Mouse (Mus musculus) forebrain, postnatal 0 days (tissue): ENCODE measurements around the gene Tmem145. TPM values are rescaled to one million over a fixed set of nuclear protein-coding genes. Genes with fewer than 3 reads are reported as not detected.

Experiments used
- ATAC-seq: fragments of 200-750 bp; cut with Nextera tagmentation; 2 replicates; pipeline ENCODE4 v1.8.0; 2017; ENCODE audit warnings: mild to moderate bottlenecking, moderate library complexity
- DNase-seq: peaks from one replicate; pipeline ENCODE4 v3.0.0-alpha.2; 2015
- H3K27ac ChIP-seq: fragments of 300-500 bp; sonication (generic); 2 replicates; pipeline ENCODE4 v1.5.1; 2014; ENCODE audit warnings: low read depth, mild to moderate bottlenecking, antibody characterized with exemption, low read length, moderate library complexity, mixed read lengths
- H3K27me3 ChIP-seq: fragments of 300-500 bp; sonication (generic); 2 replicates; pipeline ENCODE4 v1.6.1; 2014; ENCODE audit warnings: mild to moderate bottlenecking, low read length, mixed read lengths; ENCODE audit not compliant: insufficient read depth
- H3K36me3 ChIP-seq: fragments of 300-500 bp; sonication (generic); 2 replicates; pipeline ENCODE4 v1.6.1; 2014; ENCODE audit warnings: mild to moderate bottlenecking, moderate library complexity; ENCODE audit not compliant: insufficient read depth
- H3K4me1 ChIP-seq: fragments of 300-500 bp; sonication (generic); 2 replicates; pipeline ENCODE4 v1.6.1; 2014; ENCODE audit warnings: antibody characterized with exemption; ENCODE audit not compliant: insufficient read depth
- H3K4me2 ChIP-seq: fragments of 300-500 bp; sonication (generic); 2 replicates; pipeline ENCODE4 v1.6.1; 2014; ENCODE audit warnings: low read depth, mild to moderate bottlenecking, moderate library complexity
- H3K4me3 ChIP-seq: fragments of 300-500 bp; sonication (generic); 2 replicates; pipeline ENCODE4 v1.5.1; 2014; ENCODE audit warnings: low read depth, low read length, mixed read lengths
- H3K9ac ChIP-seq: fragments of 300-500 bp; sonication (generic); 2 replicates; pipeline ENCODE4 v1.6.1; 2014; ENCODE audit warnings: mild to moderate bottlenecking
- H3K9me3 ChIP-seq: fragments of 300-500 bp; sonication (generic); 2 replicates; pipeline ENCODE4 v1.6.1; 2016; ENCODE audit warnings: low read length
- CTCF ChIP-seq: sonication (generic); IDR thresholded peaks from 2 replicates; pipeline ENCODE4 v1.5.1; 2016; ENCODE audit warnings: antibody characterized with exemption, control low read depth, low read depth
- WGBS: fragments of 180-500 bp; shearing (Covaris S2); extraction: QIAGEN DNeasy Blood & Tissue Kit; methylation state at CpG from one replicate; pipeline ENCODE4 v1.1.7; 2014; 5-methylcytosine and 5-hydroxymethylcytosine counted together
- polyA plus RNA-seq: library from polyadenylated mRNA; unstranded; fragments of >200 nt; fragmentation: Nextera tagmentation; extraction: Ambion mirVana; gene quantifications from 2 replicates; pipeline ENCODE4 v1.2.1, GENCODE M21; 2015
- total RNA-seq: library from RNA; depleted of rRNA; stranded (reverse); fragments of >200 nt; gene quantifications from 2 replicates; pipeline ENCODE4 v1.2.3, GENCODE M21; 2014

The Tmem145 gene
- total and polyA plus RNA-seq, 2 experiments from 2014 or later, result 63.2 to 68.0 TPM

GRCm38 (mm10) chr7:25272445-25273258, 33.3 kb upstream of the Tmem145 start:
- DNase-seq (no peak), ATAC-seq (no peak)
- Histone ChIP-seq H3K9me3 (no peaks in the 10 kb centered on the region), H3K27me3 (no peaks in the 10 kb centered on the region), H3K9ac (no peak overlapping the region), H3K4me2 (no peak overlapping the region), H3K4me3 (no peak overlapping the region), H3K27ac (no peak overlapping the region), H3K36me3 (peaks cover 34% of the 10 kb centered on the region), H3K4me1 (peaks cover 18% of the 10 kb centered on the region)
- 89% methylated on average over 38 of the region's 38 CpGs for WGBS
- no peak for TF ChIP-seq CTCF

- ATAC-seq (no peak), DNase-seq (no peak)
- no peak for TF ChIP-seq CTCF
- peaks cover 34% of the 10 kb centered on the region for H3K36me3 ChIP-seq
- no peaks in the 10 kb centered on the region for H3K9me3 ChIP-seq
- 0 out of 2 replicates have a peak overlapping the region, but pooled peaks have one; percentile 2 for H3K9ac ChIP-seq
- WGBS, result 90% methylated on average over 22 of the region's 22 CpGs
- no peak overlapping the region for H3K4me3 ChIP-seq
- no peak overlapping the region for H3K4me2 ChIP-seq
- H3K4me1 ChIP-seq, result peaks cover 21% of the 10 kb centered on the region
- H3K27ac ChIP-seq, result no peak overlapping the region
- H3K27me3 ChIP-seq, result no peaks in the 10 kb centered on the region
Observed at GRCm38 (mm10) chr7:25273259-25274241, 32.4 kb upstream of the Tmem145 start.

- H3K27ac ChIP-seq, result no peak overlapping the region
- H3K4me2 ChIP-seq, result no peak overlapping the region
- TF ChIP-seq CTCF, result no peak
- H3K36me3 ChIP-seq, result peaks cover 34% of the 10 kb centered on the region
- H3K9ac ChIP-seq, result 0 out of 2 replicates have a peak overlapping the region, but pooled peaks have one; percentile 2
- ATAC-seq (no peak), DNase-seq (no peak)
- no peaks in the 10 kb centered on the region for H3K9me3 ChIP-seq
- WGBS, result 61% methylated on average over 5 of the region's 5 CpGs
- peaks cover 14% of the 10 kb centered on the region for H3K4me1 ChIP-seq
- no peak overlapping the region for H3K4me3 ChIP-seq
- H3K27me3 ChIP-seq, result no peaks in the 10 kb centered on the region
Observed at GRCm38 (mm10) chr7:25274571-25274970, 31.3 kb upstream of the Tmem145 start.

- TF ChIP-seq CTCF, result no peak
- Histone ChIP-seq H3K36me3 (peaks cover 34% of the 10 kb centered on the region), H3K27me3 (no peaks in the 10 kb centered on the region), H3K9me3 (no peaks in the 10 kb centered on the region), H3K4me3 (no peak overlapping the region), H3K27ac (no peak overlapping the region), H3K4me2 (no peak overlapping the region), H3K9ac (0 out of 2 replicates have a peak overlapping the region, but pooled peaks have one; percentile 2), H3K4me1 (peaks cover 12% of the 10 kb centered on the region)
- DNase-seq, result no peak
- no peak for ATAC-seq
- 92% methylated on average over 3 of the region's 3 CpGs for WGBS
Observed at GRCm38 (mm10) chr7:25274996-25275395, 30.9 kb upstream of the Tmem145 start.

- ATAC-seq (no peak), DNase-seq (no peak)
- Histone ChIP-seq H3K4me1 (peaks cover 17% of the 10 kb centered on the region), H3K27me3 (no peaks in the 10 kb centered on the region), H3K9me3 (no peaks in the 10 kb centered on the region), H3K4me2 (no peak overlapping the region), H3K4me3 (no peak overlapping the region), H3K27ac (no peak overlapping the region), H3K36me3 (peaks cover 33% of the 10 kb centered on the region), H3K9ac (no peak overlapping the region; the same call in 1 of the 2 replicates)
- WGBS, result 68% methylated on average over 9 of the region's 9 CpGs
- no peak for TF ChIP-seq CTCF
Observed at GRCm38 (mm10) chr7:25275555-25276298, 30.2 kb upstream of the Tmem145 start.

DNA sequence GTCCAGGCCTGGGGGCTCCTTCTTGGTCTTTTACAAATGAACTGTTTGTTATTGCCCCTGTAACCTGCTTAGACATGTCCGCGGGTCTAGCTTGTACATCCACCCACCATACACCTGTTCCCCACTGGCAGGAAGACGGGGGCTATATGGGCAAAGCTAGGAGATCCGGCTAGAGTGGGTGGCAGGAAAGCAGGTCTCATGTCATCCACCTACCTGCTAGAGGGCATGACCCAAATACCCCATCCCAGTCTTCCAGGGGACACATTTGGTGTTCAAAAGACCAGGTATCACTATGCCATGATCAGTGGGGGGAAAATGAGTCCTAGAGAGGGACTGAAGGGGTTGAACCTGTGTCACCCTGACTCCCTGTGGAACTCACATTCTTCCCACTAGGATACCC, 28.5 kb upstream of the Tmem145 start:
- Histone ChIP-seq H3K27ac (peak overlapping the region; percentile 99; the same call in 1 of the 2 replicates), H3K36me3 (peaks cover 16% of the 10 kb centered on the region), H3K4me1 (peaks cover 25% of the 10 kb centered on the region), H3K9me3 (no peaks in the 10 kb centered on the region), H3K4me3 (no peak overlapping the region; the same call in 1 of the 2 replicates), H3K4me2 (peak overlapping the region; percentile 94), H3K27me3 (no peaks in the 10 kb centered on the region), H3K9ac (0 out of 2 replicates have a peak overlapping the region, but pooled peaks have one; percentile 3)
- WGBS, result 86% methylated on average over 4 of the region's 4 CpGs
- ATAC-seq, result no peak
- no peak for DNase-seq
- TF ChIP-seq CTCF, result no peak
